Mouse (Mus musculus): ENCODE data around the gene Spats2.

DNA sequence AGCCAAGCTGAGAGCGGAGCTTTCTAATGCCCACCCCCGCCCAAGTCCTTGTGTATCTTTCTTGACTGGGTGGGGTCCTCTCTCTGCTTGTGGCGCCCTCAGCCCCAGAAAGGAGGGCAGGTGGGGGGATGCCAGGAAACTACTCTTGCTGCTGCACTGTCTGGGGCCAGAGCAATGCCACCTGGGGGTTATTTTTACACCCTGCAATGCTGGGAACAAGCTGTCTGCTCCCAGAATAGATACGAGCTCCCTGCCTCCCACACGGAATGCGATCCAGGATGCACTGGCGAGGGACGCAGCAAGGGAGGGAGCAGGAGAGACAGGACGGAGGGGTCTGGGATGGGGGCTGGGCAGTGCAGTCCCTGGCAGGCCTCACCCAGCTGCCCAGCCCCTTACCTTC, 123.3 kb downstream of the Spats2 start:
- TF ChIP-seq CTCF (IDR thresholded peaks at IDR 0.05; ENCODE audit: borderline replicate concordance, insufficient read depth, low read length) (no peak), POLR2A (IDR thresholded peaks at IDR 0.05; ENCODE audit: low read depth, low read length) (no peak)
